Mouse (Mus musculus) c-Kit-positive CD71-negative TER-119-negative erythroid progenitor cells, embryonic 14.5 days (primary cell): ENCODE data around the gene Cttn.
A peak's percentile ranks its signal among the peaks of the same experiment; 100 is the strongest.

Experiments
- DNase-seq: peaks from one replicate; pipeline ENCODE4 v3.0.0-alpha.2; 2013; ENCODE audit warnings: low read depth

Gene Cttn

DNA sequence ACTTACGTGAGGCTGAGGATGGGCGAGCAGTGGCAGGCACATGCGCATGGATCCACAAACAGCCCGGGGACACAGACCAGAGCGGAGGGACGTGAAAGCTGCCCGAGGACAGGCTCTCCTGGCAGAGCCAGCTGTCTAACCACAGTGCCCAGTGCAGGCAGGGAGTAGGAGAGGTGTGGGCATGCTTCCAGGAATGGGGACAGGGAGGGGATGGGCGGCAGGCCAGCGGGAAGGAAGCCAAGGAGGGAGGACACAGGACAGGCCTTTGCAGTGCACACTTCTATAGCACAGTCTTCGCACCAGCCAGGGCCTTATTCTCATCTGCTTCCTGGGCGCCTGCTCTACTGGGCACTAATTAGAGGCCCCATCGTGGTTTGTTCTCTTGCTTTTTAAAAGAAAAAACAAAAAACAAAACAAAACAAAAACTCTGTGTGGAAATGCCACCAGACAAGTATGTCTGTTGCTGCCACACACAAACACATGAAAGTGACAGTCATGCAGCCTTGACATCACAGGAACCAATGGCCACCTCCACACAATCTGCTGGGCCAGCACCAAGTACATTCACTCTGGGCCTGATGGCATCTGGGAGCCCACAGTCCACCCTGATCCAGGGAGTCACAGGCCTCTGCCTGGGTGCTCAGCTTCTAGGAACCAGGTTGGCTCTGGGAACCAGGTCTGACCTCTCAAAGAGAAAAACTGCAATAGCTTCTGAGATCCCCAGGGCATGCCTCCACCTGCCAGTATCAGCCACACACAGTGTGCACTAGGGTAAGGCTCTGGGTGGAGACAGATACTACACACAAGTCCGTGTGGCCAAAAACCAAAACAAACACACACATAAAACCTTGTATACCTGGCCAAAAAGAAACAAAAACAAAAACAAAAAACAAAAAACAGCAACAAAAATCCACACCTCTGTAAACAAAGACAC is 20.9 kb downstream of the Cttn start:
- no peak for DNase-seq

- no peak for DNase-seq
These were observed 22.6 kb downstream of the Cttn start for GRCm38 (mm10) chr7:144448186-144448585.

DNA sequence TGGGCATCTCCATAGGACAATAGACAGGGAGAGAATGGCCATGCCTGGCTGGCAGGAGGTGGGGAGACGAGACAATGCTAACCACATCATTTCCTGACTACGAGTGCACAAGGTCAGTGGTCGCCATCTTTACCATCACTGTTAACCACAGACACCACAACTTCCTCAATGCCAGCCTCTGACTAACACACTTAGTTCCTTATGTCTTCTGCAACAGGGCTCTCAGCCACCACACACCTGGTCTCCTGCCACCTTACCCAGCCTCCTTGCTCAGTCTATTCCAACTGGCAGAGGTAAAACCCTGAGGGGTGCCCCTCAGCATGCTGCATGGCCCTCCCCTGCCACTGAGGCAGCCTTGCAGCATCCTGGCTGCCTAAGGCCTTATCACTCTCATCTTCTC is 23.7 kb downstream of the Cttn start:
- DNase-seq = peak; percentile 52

- DNase-seq = no peak
These were observed 26.0 kb downstream of the Cttn start for GRCm38 (mm10) chr7:144444788-144445187.

DNA sequence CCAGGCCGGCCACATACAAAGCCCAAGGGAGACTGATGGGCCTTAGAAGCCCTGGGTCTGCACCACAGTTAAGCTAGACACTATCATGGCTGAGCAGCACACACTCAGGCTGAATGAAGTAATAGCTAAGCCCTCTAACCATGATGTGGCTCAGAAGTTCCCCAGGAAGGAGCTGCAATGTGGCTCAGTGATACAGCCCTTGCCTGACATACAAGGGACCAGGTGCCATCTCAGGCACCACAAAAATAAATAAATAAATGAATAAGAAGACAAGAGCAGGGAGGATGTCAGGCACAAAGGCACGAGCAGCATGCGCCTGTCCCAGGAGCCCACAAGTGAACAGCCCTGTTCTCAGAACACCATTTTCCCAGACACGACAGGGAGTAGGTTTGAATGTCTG is 28.8 kb downstream of the Cttn start:
- DNase-seq = no peak

DNA sequence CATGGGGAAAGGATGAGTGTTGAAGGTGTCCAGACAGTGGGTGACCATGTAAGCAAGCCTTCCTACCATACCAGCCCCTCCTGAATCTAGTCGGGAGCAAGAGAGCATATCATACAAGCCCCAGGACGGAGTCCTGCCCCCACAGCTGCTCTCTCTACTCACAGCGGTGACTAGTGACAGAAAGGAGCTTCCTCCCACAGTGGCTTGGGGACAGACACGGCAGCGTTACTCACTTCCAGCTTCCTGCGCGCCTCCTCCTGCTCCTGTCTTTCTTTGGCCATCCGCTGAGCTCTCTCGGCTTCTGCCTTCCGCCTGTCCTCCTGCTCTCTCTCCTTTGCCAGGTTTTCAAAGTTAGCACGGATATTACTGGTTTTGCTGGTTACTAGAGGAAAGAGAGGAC is 29.3 kb downstream of the Cttn start:
- no peak for DNase-seq

GRCm38 (mm10) chr7:144438811-144439210 is 32.0 kb downstream of the Cttn start:
- no peak for DNase-seq

GRCm38 (mm10) chr7:144432920-144433319 is 37.9 kb downstream of the Cttn start:
- no peak for DNase-seq

GRCm38 (mm10) chr7:144427460-144427859 is 43.3 kb downstream of the Cttn start:
- DNase-seq = no peak

DNA sequence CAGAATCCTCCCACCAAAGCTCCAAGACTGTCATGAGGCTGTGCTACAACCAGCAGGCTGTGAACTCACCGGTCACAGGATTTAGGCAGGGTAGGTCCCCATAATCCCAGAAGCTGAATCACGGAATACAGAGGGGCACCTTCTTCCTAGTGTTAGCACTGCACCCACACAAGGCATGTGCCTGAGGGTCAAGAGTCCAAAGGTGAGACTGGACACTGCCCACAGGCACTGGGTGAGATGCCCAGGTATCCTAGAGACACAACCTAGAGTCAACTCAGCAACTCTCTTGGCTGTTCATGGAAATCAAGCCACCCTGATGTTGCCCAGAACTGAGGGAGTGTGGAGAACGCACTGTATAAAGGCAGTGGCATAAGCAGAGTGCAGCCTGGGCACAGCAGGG is 44.2 kb downstream of the Cttn start:
- no peak for DNase-seq

DNA sequence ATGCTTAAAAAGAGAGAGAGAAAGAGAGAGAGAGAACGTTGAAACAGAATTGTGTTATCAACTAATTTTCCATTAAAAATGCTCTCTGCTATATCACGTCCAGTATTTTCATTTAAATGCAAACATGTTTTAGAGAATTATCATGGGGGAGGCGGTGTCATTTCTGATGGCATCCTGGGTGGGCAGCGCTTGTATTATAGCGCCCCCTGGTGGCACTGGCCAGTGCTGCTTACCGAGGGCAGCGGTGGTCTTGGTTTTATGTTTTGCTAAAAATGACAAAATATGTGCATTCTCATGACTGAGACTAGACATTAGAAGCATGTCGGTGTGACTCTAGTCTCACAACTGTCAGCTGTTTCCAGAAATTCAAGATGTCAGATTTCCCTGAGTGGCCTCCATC is 44.9 kb downstream of the Cttn start:
- no peak for DNase-seq

- no peak for DNase-seq
These were observed 49.3 kb downstream of the Cttn start for GRCm38 (mm10) chr7:144421478-144421877.

- DNase-seq = no peak
These were observed 50.3 kb downstream of the Cttn start for GRCm38 (mm10) chr7:144420552-144420951.

DNA sequence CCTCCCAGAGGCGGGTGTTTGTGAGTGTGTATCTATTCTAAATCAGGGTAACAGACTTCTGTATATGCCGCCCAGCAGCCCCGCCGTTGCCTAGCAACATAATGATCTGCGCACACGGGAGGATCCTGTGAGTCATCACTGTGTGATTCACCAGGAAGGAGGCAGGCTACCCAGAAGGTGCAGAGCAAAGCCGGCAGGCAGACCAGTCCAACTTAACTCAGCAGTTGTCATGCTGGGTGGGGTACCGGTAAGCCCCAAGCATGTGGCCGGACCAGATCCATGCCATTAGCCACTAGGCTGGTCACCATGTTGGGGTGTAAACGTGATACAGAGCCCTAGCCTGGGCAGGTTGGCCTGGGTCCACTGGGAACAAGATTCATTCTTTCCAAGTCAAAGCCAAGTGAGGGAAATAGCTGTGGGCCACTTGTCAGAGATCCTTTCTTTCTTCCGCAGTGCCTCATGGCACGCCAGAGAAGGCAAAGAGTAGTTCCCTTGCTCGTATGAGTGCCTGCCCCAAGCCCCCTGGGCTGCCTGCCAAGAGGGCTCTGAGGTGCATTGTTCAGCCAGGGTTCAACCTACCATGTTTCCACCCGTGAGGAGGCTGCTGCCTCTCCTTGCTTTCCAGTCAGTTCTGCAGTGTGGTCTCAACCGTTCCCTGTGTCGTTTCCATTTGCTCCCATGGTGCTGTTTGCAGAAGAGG is 53.0 kb downstream of the Cttn start:
- peak; percentile 36 for DNase-seq

- no peak for DNase-seq
These were observed 53.6 kb downstream of the Cttn start for GRCm38 (mm10) chr7:144417234-144417633.

DNA sequence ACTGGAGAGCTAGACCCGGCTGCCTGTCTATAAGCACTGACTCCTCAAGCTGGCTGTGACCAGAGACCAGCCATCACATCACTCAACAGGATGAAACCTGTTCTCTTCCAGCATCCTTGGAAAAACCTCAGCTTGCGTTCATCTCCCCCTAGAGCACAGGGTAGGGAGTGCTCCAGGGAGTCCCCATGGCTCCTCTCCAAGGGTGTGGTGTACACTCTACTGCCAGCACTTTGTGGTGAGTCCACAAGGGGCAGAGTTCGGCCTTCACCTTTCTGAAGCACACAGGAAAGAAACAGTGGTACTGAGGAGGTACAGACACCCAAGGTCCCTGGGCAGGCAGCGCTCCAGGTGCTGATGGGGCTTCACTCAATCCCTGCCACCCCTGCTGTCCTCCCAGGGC is 55.0 kb downstream of the Cttn start:
- DNase-seq = no peak

DNA sequence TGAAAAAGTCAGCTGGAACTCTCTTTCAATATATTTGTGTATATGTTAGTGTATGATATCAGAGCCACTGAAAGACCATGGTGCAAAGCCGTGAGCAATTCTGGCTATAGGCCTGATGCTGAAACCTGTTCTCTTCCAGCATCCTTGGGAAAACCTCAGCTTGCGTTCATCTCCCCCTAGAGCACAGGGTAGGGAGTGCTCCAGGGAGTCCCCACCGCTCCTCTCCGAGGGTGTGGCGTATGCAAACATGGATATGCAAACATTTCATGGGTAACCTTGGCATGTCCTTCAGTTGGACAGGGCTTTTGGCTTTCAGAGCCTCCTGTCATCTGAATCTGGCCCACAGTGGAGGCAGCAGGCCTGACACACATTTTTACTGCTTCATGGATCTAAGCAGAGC is 56.2 kb downstream of the Cttn start:
- DNase-seq = no peak

DNA sequence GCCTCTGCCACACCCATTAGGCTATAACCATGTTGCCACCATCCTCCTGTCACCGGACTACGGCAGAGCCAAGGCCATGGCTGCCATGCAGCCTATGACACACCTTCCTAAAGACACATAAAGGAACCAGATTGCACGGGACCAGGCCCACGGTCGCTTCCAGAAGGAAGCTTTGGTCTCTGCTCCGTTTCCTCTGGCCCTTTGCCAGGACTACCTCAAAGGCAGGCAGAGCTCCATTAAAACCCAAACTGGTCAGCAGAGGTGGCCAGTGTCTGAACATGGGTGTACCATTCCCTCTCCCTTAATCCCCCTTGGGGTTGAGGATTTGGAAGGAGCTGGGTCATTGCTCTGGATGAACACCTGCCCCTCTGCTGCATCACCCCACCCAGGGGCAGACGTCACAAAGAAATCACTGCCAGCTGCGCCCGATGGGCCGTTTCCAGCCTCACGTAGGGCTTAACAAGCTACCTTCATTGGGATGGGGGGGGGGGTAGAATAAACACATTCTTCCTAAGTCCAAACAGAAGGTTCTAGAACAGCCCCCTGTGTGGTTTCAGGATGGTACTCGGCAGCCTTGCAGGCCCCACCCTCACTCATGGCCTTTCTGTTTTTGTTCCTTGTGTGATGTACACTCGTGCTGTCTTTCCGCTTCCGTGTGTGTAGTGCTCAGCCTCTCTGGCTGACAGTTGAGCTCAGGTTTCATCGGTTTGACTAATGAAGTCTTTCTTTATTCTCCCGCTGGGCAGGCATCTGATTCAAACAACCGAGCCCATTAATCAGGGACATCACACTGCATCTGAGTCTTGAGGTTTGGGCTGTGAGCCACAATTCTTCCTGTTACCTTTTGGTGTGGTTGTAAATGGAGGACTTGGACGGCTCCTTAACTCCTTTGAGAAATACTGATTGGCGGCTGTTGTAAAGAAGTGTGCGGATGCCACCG is 58.6 kb downstream of the Cttn start:
- no peak for DNase-seq

DNA sequence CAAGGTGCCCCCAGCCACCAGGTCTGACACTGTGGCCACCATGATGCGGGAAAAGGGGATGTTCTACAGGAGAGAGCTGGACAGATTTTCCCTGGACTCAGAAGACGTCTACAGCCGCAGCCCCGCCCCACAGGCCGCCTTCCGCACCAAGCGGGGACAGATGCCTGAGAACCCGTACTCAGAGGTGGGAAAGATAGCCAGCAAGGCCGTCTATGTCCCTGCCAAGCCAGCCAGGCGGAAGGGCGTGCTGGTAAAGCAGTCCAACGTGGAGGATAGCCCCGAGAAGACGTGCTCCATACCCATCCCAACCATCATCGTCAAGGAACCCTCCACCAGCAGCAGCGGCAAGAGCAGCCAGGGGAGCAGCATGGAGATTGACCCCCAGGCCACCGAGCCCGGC is 61.1 kb downstream of the Cttn start:
- DNase-seq = no peak

DNA sequence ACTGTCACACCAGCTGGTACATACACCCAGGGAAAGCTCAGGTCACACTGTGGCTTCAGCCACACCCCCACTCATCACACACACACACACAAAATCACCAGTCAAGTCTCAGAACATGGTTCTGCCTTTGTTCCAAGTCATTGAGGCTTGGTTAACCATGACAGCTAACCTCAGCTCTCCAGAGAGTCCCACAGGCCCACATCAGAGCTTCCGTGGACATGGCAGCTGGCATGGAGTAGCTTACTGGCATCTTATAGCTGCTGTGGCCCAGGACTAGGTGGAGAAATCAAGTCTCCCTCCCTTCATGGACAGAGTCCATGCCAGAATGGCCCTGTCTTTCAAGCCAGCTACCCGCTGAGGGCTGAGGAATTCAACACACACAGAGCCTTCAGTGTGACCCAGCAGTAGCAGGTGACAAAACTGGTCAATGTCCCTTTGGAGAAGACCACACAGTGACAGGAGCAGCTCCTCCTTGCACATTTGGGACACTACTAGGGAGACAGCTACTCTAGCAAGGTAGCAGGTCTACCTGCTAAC is 62.3 kb downstream of the Cttn start:
- DNase-seq = no peak

- no peak for DNase-seq
These were observed 63.1 kb downstream of the Cttn start for GRCm38 (mm10) chr7:144407675-144408074.

DNA sequence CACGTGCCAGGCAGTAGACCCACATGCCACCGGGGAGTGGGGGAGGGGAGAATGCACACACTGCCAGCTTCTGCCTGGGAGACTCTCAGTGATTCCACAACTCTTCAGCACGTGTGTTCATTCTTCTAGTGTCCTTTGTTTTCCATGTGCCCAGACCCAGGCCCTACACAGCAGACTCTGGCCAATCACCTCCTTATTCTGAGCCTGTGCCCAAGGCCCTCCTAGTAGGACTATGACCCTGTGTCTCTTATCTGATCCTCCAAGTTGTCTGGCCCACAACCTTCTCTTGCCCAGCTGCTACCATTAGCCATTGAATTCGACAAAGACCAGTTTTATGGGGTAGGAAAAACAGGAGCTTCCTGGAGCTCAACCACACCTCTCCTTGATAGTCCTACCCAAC is 68.3 kb downstream of the Cttn start:
- no peak for DNase-seq
